In genomic region chr2:44541726-44542125, GRCm38 (mm10) we compare ENCODE assay signal across 20 mouse cellular contexts.
"Had no signal": no experiment of that assay in that cellular context is flagged by ENCODE, and none has a peak within 500 bp of the region (broad histone marks: within the 10 kb centered on the region; RNA-seq: fewer than 3 reads in every experiment).

No protein-coding gene starts in this region.

- H3K4me2 ChIP-seq: intestine, embryonic 15.5 days; liver, embryonic 13.5 days; midbrain, embryonic 12.5 days; midbrain, embryonic 15.5 days; neural tube, embryonic 12.5 days; neural tube, embryonic 15.5 days had no signal

- H3K9me3 ChIP-seq: intestine, embryonic 15.5 days; liver, embryonic 13.5 days; midbrain, embryonic 12.5 days; midbrain, embryonic 15.5 days; neural tube, embryonic 12.5 days; neural tube, embryonic 15.5 days had no signal

- H3K27ac ChIP-seq: intestine, embryonic 15.5 days; layer of hippocampus, adult 2 months; left cerebral cortex, adult 2 months; liver, embryonic 13.5 days; macrophage; midbrain, embryonic 12.5 days; midbrain, embryonic 15.5 days; neural tube, embryonic 12.5 days; neural tube, embryonic 15.5 days; stomach, postnatal 0 days had no signal

- H3K27me3 ChIP-seq: intestine, embryonic 15.5 days; liver, embryonic 13.5 days; midbrain, embryonic 12.5 days; midbrain, embryonic 15.5 days; neural tube, embryonic 12.5 days; neural tube, embryonic 15.5 days had no signal

- H3K4me3 ChIP-seq: intestine, embryonic 15.5 days; layer of hippocampus, adult 2 months; left cerebral cortex, adult 2 months; liver, embryonic 13.5 days; midbrain, embryonic 12.5 days; midbrain, embryonic 15.5 days; neural tube, embryonic 12.5 days; neural tube, embryonic 15.5 days had no signal

- ATAC-seq: intestine, embryonic 15.5 days; midbrain, embryonic 15.5 days had no signal

- DNase-seq: kidney, adult 11 months; kidney, adult 9 months; kidney, postnatal 25 days; layer of hippocampus, adult 9-11 months; liver, embryonic 13.5 days; right cerebral cortex, adult 18-20 months; right cerebral cortex, postnatal 14 days; right cerebral cortex, postnatal 4 days; thymus, adult 2 months; thymus, postnatal 14 days; thymus, postnatal 4 days had no signal

- H3K4me1 ChIP-seq: intestine, embryonic 15.5 days; liver, embryonic 13.5 days; midbrain, embryonic 12.5 days; midbrain, embryonic 15.5 days; neural tube, embryonic 12.5 days; neural tube, embryonic 15.5 days had no signal

- H3K9ac ChIP-seq: intestine, embryonic 15.5 days; liver, embryonic 13.5 days; midbrain, embryonic 12.5 days; midbrain, embryonic 15.5 days; neural tube, embryonic 12.5 days; neural tube, embryonic 15.5 days had no signal

- H3K36me3 ChIP-seq: intestine, embryonic 15.5 days; liver, embryonic 13.5 days; midbrain, embryonic 12.5 days; midbrain, embryonic 15.5 days; neural tube, embryonic 12.5 days; neural tube, embryonic 15.5 days had no signal
